Comparison of ENCODE assay signal across 11 mouse cellular contexts in genomic region chr2:132688611-132689021, GRCm38 (mm10). TPM values are rescaled to one million over a fixed set of nuclear protein-coding genes. Genes with fewer than 3 reads are reported as not detected.
DNase-seq lines count a peak whose midpoint lies in the region; ATAC-seq and TF ChIP-seq lines count a peak whose summit lies in the region.
"Had no signal": no experiment of that assay in that cellular context is flagged by ENCODE, and none has a peak within 500 bp of the region (broad histone marks: within the 10 kb centered on the region; RNA-seq: fewer than 3 reads in every experiment).

No protein-coding gene starts in this region.

- H3K4me2 ChIP-seq in stomach, embryonic 16.5 days (ENCODE audit: low read depth, low read length), result no peak overlapping the region
- no peak overlapping the region for H3K4me2 ChIP-seq in stomach, postnatal 0 days (replicated peaks; ENCODE audit: low read depth)
- H3K4me2 ChIP-seq: midbrain, embryonic 15.5 days had no signal

- no peak for ATAC-seq in stomach, embryonic 16.5 days (ENCODE audit: insufficient read depth, low FRiP score)
- ATAC-seq in stomach, postnatal 0 days (ENCODE audit: low FRiP score, low TSS enrichment), result no peak
- ATAC-seq: midbrain, embryonic 15.5 days had no signal

- peak overlapping the region; percentile 20; the same call in 1 of the 2 replicates for H3K27ac ChIP-seq in stomach, embryonic 16.5 days (ENCODE audit: low read length)
- no peak overlapping the region for H3K27ac ChIP-seq in stomach, postnatal 0 days (replicated peaks)
- peak overlapping the region; percentile 32 for H3K27ac ChIP-seq in small intestine, adult 2 months (ENCODE audit: insufficient read depth, low read depth, low read length)
- H3K27ac ChIP-seq: midbrain, embryonic 15.5 days had no signal

- no peaks in the 10 kb centered on the region for H3K36me3 ChIP-seq in stomach, embryonic 16.5 days (ENCODE audit: control insufficient read depth, insufficient read depth, low read length)
- H3K36me3 ChIP-seq in stomach, postnatal 0 days (ENCODE audit: control insufficient read depth, insufficient read depth, low read length), result no peaks in the 10 kb centered on the region
- peaks cover 1% of the 10 kb centered on the region; the same call in 1 of the 2 replicates for H3K36me3 ChIP-seq in small intestine, adult 2 months (ENCODE audit: control insufficient read depth, insufficient read depth, low read length)
- H3K36me3 ChIP-seq: midbrain, embryonic 15.5 days had no signal

- H3K27me3 ChIP-seq in stomach, embryonic 16.5 days (ENCODE audit: control insufficient read depth, insufficient read depth, low read length), result no peaks in the 10 kb centered on the region
- no peaks in the 10 kb centered on the region for H3K27me3 ChIP-seq in stomach, postnatal 0 days (ENCODE audit: control insufficient read depth, insufficient read depth, low read length)
- no peaks in the 10 kb centered on the region for H3K27me3 ChIP-seq in small intestine, adult 2 months (ENCODE audit: control insufficient read depth, insufficient read depth, low read length)
- H3K27me3 ChIP-seq: midbrain, embryonic 15.5 days had no signal

- no peak for TF ChIP-seq CTCF in stomach, postnatal 0 days (IDR thresholded peaks at IDR 0.05; ENCODE audit: low read depth)
- TF ChIP-seq CTCF in small intestine, adult 2 months (IDR thresholded peaks at IDR 0.05; ENCODE audit: extremely low read depth, insufficient read length, insufficient replicate concordance, low read depth, low read length), result no peak

- no peak overlapping the region for H3K4me3 ChIP-seq in stomach, embryonic 16.5 days (replicated peaks; ENCODE audit: low read length)
- H3K4me3 ChIP-seq in stomach, postnatal 0 days (ENCODE audit: low read depth, low read length), result no peak overlapping the region
- H3K4me3 ChIP-seq in small intestine, adult 2 months (ENCODE audit: low read depth, low read length), result no peak overlapping the region
- H3K4me3 ChIP-seq: midbrain, embryonic 15.5 days had no signal

- H3K4me1 ChIP-seq in stomach, embryonic 16.5 days (ENCODE audit: control insufficient read depth, insufficient read depth, low read length), result peaks cover 4% of the 10 kb centered on the region
- H3K4me1 ChIP-seq in stomach, postnatal 0 days (replicated peaks; ENCODE audit: control insufficient read depth, insufficient read depth), result no peaks in the 10 kb centered on the region; the same call in 1 of the 2 replicates
- peaks cover 14% of the 10 kb centered on the region for H3K4me1 ChIP-seq in small intestine, adult 2 months (ENCODE audit: control insufficient read depth, insufficient read depth, insufficient read length, low read length)

- no peaks in the 10 kb centered on the region for H3K9me3 ChIP-seq in stomach, embryonic 16.5 days (replicated peaks; ENCODE audit: control insufficient read depth, low read length)
- H3K9me3 ChIP-seq in stomach, postnatal 0 days (ENCODE audit: control insufficient read depth, low read length), result no peaks in the 10 kb centered on the region
- H3K9me3 ChIP-seq: midbrain, embryonic 15.5 days had no signal

- no peak for TF ChIP-seq POLR2A in small intestine, adult 2 months (IDR thresholded peaks at IDR 0.05; ENCODE audit: low read depth, low read length)

- TF ChIP-seq EP300 in stomach, postnatal 0 days (optimal IDR thresholded peaks at IDR 0.05), result no peak

- peak; percentile 91 for DNase-seq in heart, adult 11 months
- no peak for DNase-seq in heart, postnatal 4 days
- no peak for DNase-seq in stomach, postnatal 0 days (ENCODE audit: low spot score)
- peak; percentile 46 to 51 for DNase-seq in left cerebral cortex, adult 9 months (ENCODE audit: low spot score in 2 of 2)
- DNase-seq in cerebellum, postnatal 10 days, result no peak
- DNase-seq in adrenal gland, postnatal 25 days, result no peak
- DNase-seq: cerebellum, adult 18-20 months; kidney, adult 18-20 months had no signal

- H3K9ac ChIP-seq in stomach, embryonic 16.5 days (ENCODE audit: low read length), result no peak overlapping the region
- H3K9ac ChIP-seq in stomach, postnatal 0 days (ENCODE audit: low read length), result no peak overlapping the region
- H3K9ac ChIP-seq: midbrain, embryonic 15.5 days had no signal

- 73% methylated on average over 7 of the region's 7 CpGs for WGBS in stomach, embryonic 16.5 days
- WGBS in stomach, postnatal 0 days, result 63% methylated on average over 7 of the region's 7 CpGs
- WGBS in small intestine, adult 2 months, result 79% methylated on average over 7 of the region's 7 CpGs

RNA-seq across cellular contexts. Expression of gene Shld1, which starts 1.9 kb away (rescaled TPM):
- total RNA-seq in heart, postnatal 4 days (2021), result 1 to 10 TPM; 5.3 to 7.4 TPM
- polyA plus RNA-seq in stomach, embryonic 16.5 days (2015; fragmentation: Nextera tagmentation; extraction: Ambion mirVana), result 12.3 and 13.0 TPM in 2 replicates
- 9.8 and 10.5 TPM in 2 replicates for polyA plus RNA-seq in stomach, postnatal 0 days (2015; fragmentation: Nextera tagmentation; extraction: Ambion mirVana)
- polyA plus RNA-seq in small intestine, adult 2 months (2012; rRNA removed), result 4.6 and 8.9 TPM in 2 replicates
- total RNA-seq in adrenal gland, postnatal 25 days (2021), result 8.8 and 13.8 TPM in 2 replicates

Comparison
In these comparisons a context has a peak if more than half of its experiments do, and no peak if none do; other contexts are left out.
1. DNase-seq: peak in heart, adult 11 months (single experiment) and left cerebral cortex, adult 9 months (2 of 2); none in heart, postnatal 4 days (single experiment), stomach, postnatal 0 days (single experiment), cerebellum, postnatal 10 days (0 of 2) and adrenal gland, postnatal 25 days (single experiment).